Mouse (Mus musculus) midbrain, embryonic 16.5 days (tissue): ENCODE measurements at regions not wholly inside any gene's neighbourhood (a gene's known extent, or its start where the extent isn't known, plus 50 kb on each side); places are given as distances from the start of the nearest gene placed in this dataset.

Experiments used
- ATAC-seq: fragments of 200-750 bp; cut with Nextera tagmentation; 2 replicates; pipeline ENCODE4 v1.8.0; 2017; ENCODE audit warnings: moderate TSS enrichment
- H3K27ac ChIP-seq: fragments of 300-500 bp; sonication (generic); 2 replicates; pipeline ENCODE4 v1.5.1; 2014; ENCODE audit warnings: mild to moderate bottlenecking, low read length, mixed read lengths
- H3K27me3 ChIP-seq: fragments of 300-500 bp; sonication (generic); 2 replicates; pipeline ENCODE4 v1.6.1; 2014; ENCODE audit warnings: low read depth, low read length, mixed read lengths; ENCODE audit not compliant: control insufficient read depth, insufficient read depth
- H3K36me3 ChIP-seq: fragments of 300-500 bp; sonication (generic); 2 replicates; pipeline ENCODE4 v1.6.1; 2014; ENCODE audit warnings: mild to moderate bottlenecking, low read length, moderate library complexity, mixed read lengths; ENCODE audit not compliant: control insufficient read depth, insufficient read depth
- H3K4me1 ChIP-seq: fragments of 300-500 bp; sonication (generic); 2 replicates; pipeline ENCODE4 v1.6.1; 2014; ENCODE audit warnings: mild to moderate bottlenecking, low read length, mixed read lengths; ENCODE audit not compliant: control insufficient read depth, insufficient read depth
- H3K4me2 ChIP-seq: fragments of 300-500 bp; sonication (generic); 2 replicates; pipeline ENCODE4 v1.6.1; 2014; ENCODE audit warnings: mild to moderate bottlenecking, low read length, mixed read lengths
- H3K4me3 ChIP-seq: fragments of 300-500 bp; sonication (generic); 2 replicates; pipeline ENCODE4 v1.5.1; 2014; ENCODE audit warnings: low read depth, mild to moderate bottlenecking, low read length, moderate library complexity, mixed read lengths
- H3K9ac ChIP-seq: fragments of 300-500 bp; sonication (generic); 2 replicates; pipeline ENCODE4 v1.6.1; 2014; ENCODE audit warnings: low read depth, low read length, mixed read lengths
- H3K9me3 ChIP-seq: fragments of 300-500 bp; sonication (generic); replicated peaks from 2 replicates; pipeline ENCODE4 v1.6.1; 2014; ENCODE audit warnings: mild to moderate bottlenecking, low read length, mixed read lengths; ENCODE audit not compliant: control insufficient read depth, poor library complexity, severe bottlenecking
- WGBS: fragments of 180-500 bp; shearing (Covaris S2); extraction: QIAGEN DNeasy Blood & Tissue Kit; methylation state at CpG from one replicate; pipeline ENCODE4 v1.1.7; 2014; 5-methylcytosine and 5-hydroxymethylcytosine counted together

GRCm38 (mm10) chr9:46395156-46395765 lies 75.5 kb upstream of the 4931429L15Rik start:
- H3K27me3 ChIP-seq: no peaks in the 10 kb centered on the region
- H3K9me3 ChIP-seq: no peaks in the 10 kb centered on the region
- H3K4me2 ChIP-seq: no peak overlapping the region
- no peak for ATAC-seq
- 49% methylated on average over 14 of the region's 14 CpGs for WGBS
- no peaks in the 10 kb centered on the region for H3K36me3 ChIP-seq
- H3K4me3 ChIP-seq: no peak overlapping the region
- peaks cover 18% of the 10 kb centered on the region for H3K4me1 ChIP-seq
- no peak overlapping the region for H3K9ac ChIP-seq
- H3K27ac ChIP-seq: no peak overlapping the region

DNA sequence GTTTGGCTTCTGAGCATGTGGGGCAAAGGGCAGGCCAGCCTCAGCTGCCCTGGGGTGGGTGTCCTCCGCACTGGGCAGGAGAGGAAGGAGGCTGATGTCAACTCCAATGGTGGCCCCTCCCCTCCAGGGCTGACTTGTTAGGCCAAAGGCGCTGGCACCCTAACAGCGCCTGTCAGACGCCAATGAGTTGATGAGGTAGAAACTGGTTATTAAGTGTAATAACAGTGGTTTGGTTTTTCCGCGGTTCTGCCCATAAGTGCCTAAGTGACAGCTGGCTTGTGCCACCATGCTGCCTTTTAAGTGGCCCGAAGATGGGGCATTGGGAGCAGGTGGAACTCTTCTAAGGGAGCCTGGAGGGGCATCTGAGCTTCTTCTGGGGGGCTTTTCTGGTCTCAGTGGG lies 74.5 kb upstream of the 4931429L15Rik start:
- Histone ChIP-seq H3K36me3 (no peaks in the 10 kb centered on the region), H3K9me3 (no peaks in the 10 kb centered on the region), H3K4me3 (no peak overlapping the region), H3K4me1 (peaks cover 24% of the 10 kb centered on the region), H3K9ac (no peak overlapping the region), H3K27me3 (no peaks in the 10 kb centered on the region), H3K4me2 (no peak overlapping the region), H3K27ac (no peak overlapping the region)
- 75% methylated on average over 7 of the region's 7 CpGs for WGBS
- ATAC-seq: no peak

DNA sequence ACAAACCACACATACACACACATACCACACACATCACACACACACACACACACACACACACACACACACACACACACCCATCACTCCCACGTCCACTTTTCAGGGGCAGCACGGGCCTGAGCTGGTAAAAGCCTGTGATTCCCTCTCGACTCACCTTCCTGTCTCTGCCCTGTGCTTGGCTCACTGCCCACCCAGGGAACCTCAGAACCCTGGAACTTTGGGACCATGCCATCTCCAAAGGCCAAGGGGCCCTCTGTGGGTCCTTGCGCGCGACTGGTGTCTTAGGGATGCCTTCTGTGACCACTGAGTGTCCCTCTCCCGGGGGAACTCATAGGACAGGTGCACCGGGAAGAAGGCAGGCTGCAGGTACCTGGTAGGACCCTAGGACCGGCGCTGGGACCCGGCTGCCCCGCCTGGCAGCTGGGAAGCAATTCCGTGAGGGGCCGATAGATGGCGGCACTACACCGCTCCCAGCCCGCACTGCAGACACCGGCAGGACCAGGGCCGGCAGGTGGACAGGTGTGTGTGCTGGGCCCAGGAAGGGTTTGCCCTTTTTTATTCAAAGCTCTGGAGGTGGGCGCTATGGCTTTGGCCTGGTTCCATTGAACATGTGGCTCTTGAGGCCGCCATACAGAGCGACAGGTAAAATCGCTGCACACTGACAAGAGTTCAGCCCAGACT lies 73.0 kb upstream of the 4931429L15Rik start:
- H3K36me3 ChIP-seq: no peaks in the 10 kb centered on the region
- no peak overlapping the region for H3K4me3 ChIP-seq
- H3K27ac ChIP-seq: no peak overlapping the region
- H3K4me2 ChIP-seq: peak overlapping the region; percentile 44
- no peak overlapping the region; the same call in none of the 2 replicates for H3K9ac ChIP-seq
- ATAC-seq: no peak
- no peaks in the 10 kb centered on the region for H3K9me3 ChIP-seq
- peaks cover 34% of the 10 kb centered on the region for H3K4me1 ChIP-seq
- H3K27me3 ChIP-seq: no peaks in the 10 kb centered on the region
- whole genome bisulfite sequencing: 6% methylated on average over 23 of the region's 23 CpGs

GRCm38 (mm10) chr9:46389741-46390140 lies 70.0 kb upstream of the 4931429L15Rik start:
- WGBS: 1% methylated on average over 9 of the region's 9 CpGs
- Histone ChIP-seq H3K4me1 (peaks cover 27% of the 10 kb centered on the region), H3K27me3 (no peaks in the 10 kb centered on the region), H3K36me3 (no peaks in the 10 kb centered on the region), H3K9me3 (no peaks in the 10 kb centered on the region), H3K4me2 (peak overlapping the region; percentile 71), H3K27ac (peak overlapping the region; percentile 94), H3K4me3 (peak overlapping the region; percentile 41), H3K9ac (peak overlapping the region; percentile 77)
- peak; percentile 36; the same call in 1 of the 2 replicates for ATAC-seq

GRCm38 (mm10) chr9:46388677-46389676 lies 69.2 kb upstream of the 4931429L15Rik start:
- peak; percentile 91 for ATAC-seq
- 17% methylated on average over 17 of the region's 17 CpGs for WGBS

GRCm38 (mm10) chr9:46386333-46386732 lies 66.5 kb upstream of the 4931429L15Rik start:
- 96% methylated on average over 3 of the region's 3 CpGs for WGBS
- no peak overlapping the region for H3K4me2 ChIP-seq
- ATAC-seq: no peak
- no peak overlapping the region for H3K9ac ChIP-seq
- no peaks in the 10 kb centered on the region for H3K36me3 ChIP-seq
- no peak overlapping the region for H3K27ac ChIP-seq
- H3K4me3 ChIP-seq: no peak overlapping the region
- peaks cover 24% of the 10 kb centered on the region; the same call in 1 of the 2 replicates for H3K4me1 ChIP-seq
- no peaks in the 10 kb centered on the region for H3K27me3 ChIP-seq
- H3K9me3 ChIP-seq: no peaks in the 10 kb centered on the region

More at GRCm38 (mm10) chr9:46388677-46389676, 69.2 kb upstream of the 4931429L15Rik start:
- peaks cover 27% of the 10 kb centered on the region for H3K4me1 ChIP-seq
- no peaks in the 10 kb centered on the region for H3K36me3 ChIP-seq
- peak overlapping the region; percentile 71 for H3K4me2 ChIP-seq
- H3K27ac ChIP-seq: peak overlapping the region; percentile 94
- H3K27me3 ChIP-seq: no peaks in the 10 kb centered on the region
- H3K4me3 ChIP-seq: peak overlapping the region; percentile 41
- peak overlapping the region; percentile 77 for H3K9ac ChIP-seq
- H3K9me3 ChIP-seq: no peaks in the 10 kb centered on the region

DNA sequence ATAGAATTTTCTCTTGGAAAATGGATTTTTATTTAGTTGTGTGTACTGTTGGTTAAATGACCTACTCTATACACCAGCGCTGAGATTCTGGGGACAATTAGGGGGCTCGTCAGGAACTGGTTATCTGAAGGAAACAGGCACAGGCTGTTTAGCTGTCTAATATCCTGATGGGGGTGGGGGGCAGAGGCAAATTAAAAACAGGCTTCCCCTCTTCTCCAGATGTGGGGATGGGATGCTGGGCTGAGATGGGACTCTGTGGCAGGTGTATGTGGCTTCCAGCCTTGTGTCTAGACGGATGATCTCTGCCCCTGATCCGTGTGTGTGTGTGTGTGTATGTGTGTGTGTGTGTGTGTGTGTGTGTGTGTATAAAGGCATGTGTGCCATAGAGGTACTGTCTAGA lies 61.6 kb upstream of the 4931429L15Rik start:
- no peaks in the 10 kb centered on the region for H3K27me3 ChIP-seq
- no peaks in the 10 kb centered on the region for H3K4me1 ChIP-seq
- no peaks in the 10 kb centered on the region for H3K9me3 ChIP-seq
- no peak for ATAC-seq
- H3K36me3 ChIP-seq: no peaks in the 10 kb centered on the region
- H3K4me2 ChIP-seq: no peak overlapping the region
- no peak overlapping the region for H3K9ac ChIP-seq
- WGBS: 70% methylated on average over 4 of the region's 4 CpGs
- H3K27ac ChIP-seq: no peak overlapping the region
- H3K4me3 ChIP-seq: no peak overlapping the region

DNA sequence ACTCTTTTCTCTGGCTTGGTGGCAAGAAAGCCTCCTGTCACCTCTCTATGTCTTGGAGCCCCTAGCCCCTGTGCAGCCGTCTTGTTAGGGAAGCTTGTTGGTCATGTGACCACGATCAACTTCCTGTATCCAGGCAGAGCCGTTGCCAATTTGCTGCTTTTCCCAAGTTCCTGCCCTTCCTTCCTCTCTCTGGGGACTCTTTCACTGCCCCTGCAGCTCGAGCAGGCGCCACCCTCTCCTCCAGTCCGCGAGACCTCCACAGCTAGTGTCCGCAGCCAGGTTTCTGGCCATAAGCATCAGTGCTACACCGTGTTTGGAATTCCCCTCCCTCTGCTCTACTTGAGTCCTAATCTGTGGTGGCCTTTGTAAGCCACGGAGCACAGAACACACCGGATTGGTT lies 59.7 kb upstream of the 4931429L15Rik start:
- H3K27me3 ChIP-seq: no peaks in the 10 kb centered on the region
- no peak overlapping the region for H3K4me3 ChIP-seq
- H3K4me1 ChIP-seq: no peaks in the 10 kb centered on the region
- no peak overlapping the region for H3K4me2 ChIP-seq
- no peaks in the 10 kb centered on the region for H3K36me3 ChIP-seq
- H3K9ac ChIP-seq: no peak overlapping the region
- 73% methylated on average over 11 of the region's 11 CpGs for WGBS
- H3K9me3 ChIP-seq: no peaks in the 10 kb centered on the region
- no peak overlapping the region for H3K27ac ChIP-seq
- ATAC-seq: no peak
